Comparison of ENCODE assay signal across 8 mouse cellular contexts in the genomic region with DNA sequence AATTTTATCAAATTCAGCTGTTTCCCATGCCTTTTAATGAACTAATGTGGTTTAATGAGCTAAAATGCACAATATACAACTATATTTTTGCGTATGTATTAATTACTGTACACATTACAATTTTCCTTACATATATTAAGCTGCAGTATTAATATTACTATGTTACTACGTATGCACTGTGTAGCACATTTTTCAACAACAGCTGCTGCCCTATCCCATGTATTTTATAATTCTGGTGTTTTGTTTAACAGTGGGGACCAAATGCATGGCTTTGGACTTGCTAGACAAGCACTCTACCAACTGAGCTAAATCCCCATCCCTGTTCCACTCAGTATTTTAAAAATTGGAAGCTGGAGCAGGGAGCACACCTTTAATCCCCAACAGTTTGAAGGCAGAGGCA. TPM values are rescaled to one million over a fixed set of nuclear protein-coding genes. Genes with fewer than 3 reads are reported as not detected.
A peak's percentile ranks its signal among the peaks of the same experiment; 100 is the strongest.
DNase-seq lines count a peak whose midpoint lies in the region; ATAC-seq and TF ChIP-seq lines count a peak whose summit lies in the region.

No protein-coding gene starts in this region.

- H3K27ac ChIP-seq in heart, embryonic 15.5 days: no peak overlapping the region
- H3K27ac ChIP-seq in bone marrow, adult 2 months (ENCODE audit: control insufficient read depth, insufficient read depth, low read depth, low read length, poor library complexity): no peak overlapping the region; the same call in 1 of the 2 replicates
- peak overlapping the region; percentile 88; the same call in 1 of the 2 replicates for H3K27ac ChIP-seq in hindbrain, embryonic 12.5 days
- H3K27ac ChIP-seq in midbrain, embryonic 11.5 days (ENCODE audit: low read depth, low read length): no peak overlapping the region

- H3K4me3 ChIP-seq in heart, embryonic 15.5 days: peak overlapping the region; percentile 84
- peak overlapping the region; percentile 61 for H3K4me3 ChIP-seq in bone marrow, adult 2 months (replicated peaks; ENCODE audit: control insufficient read depth, low read depth, low read length)
- peak overlapping the region; percentile 69 for H3K4me3 ChIP-seq in hindbrain, embryonic 12.5 days
- H3K4me3 ChIP-seq in midbrain, embryonic 11.5 days (ENCODE audit: low read depth, low read length): peak overlapping the region; percentile 83

- H3K27me3 ChIP-seq in heart, embryonic 15.5 days: no peaks in the 10 kb centered on the region
- H3K27me3 ChIP-seq in hindbrain, embryonic 12.5 days: no peaks in the 10 kb centered on the region
- H3K27me3 ChIP-seq in midbrain, embryonic 11.5 days (ENCODE audit: control insufficient read depth, insufficient read depth, low read length): no peaks in the 10 kb centered on the region

- H3K9me3 ChIP-seq in heart, embryonic 15.5 days (replicated peaks): no peaks in the 10 kb centered on the region
- no peaks in the 10 kb centered on the region for H3K9me3 ChIP-seq in hindbrain, embryonic 12.5 days (replicated peaks)
- H3K9me3 ChIP-seq in midbrain, embryonic 11.5 days (ENCODE audit: control insufficient read depth, low read length): no peaks in the 10 kb centered on the region

- no peak for TF ChIP-seq CTCF in bone marrow, adult 2 months (IDR thresholded peaks at IDR 0.05; ENCODE audit: control insufficient read depth, insufficient read depth, low read length)

- H3K36me3 ChIP-seq in heart, embryonic 15.5 days: no peaks in the 10 kb centered on the region
- no peaks in the 10 kb centered on the region for H3K36me3 ChIP-seq in hindbrain, embryonic 12.5 days
- H3K36me3 ChIP-seq in midbrain, embryonic 11.5 days (ENCODE audit: control insufficient read depth, insufficient read depth, low read length): no peaks in the 10 kb centered on the region

- H3K9ac ChIP-seq in heart, embryonic 15.5 days: peak overlapping the region; percentile 81
- no peak overlapping the region for H3K9ac ChIP-seq in hindbrain, embryonic 12.5 days
- peak overlapping the region; percentile 90; the same call in 1 of the 2 replicates for H3K9ac ChIP-seq in midbrain, embryonic 11.5 days (ENCODE audit: low read length)

- no peak for DNase-seq in heart, postnatal 10 days
- DNase-seq in midbrain, embryonic 11.5 days (ENCODE audit: low spot score, missing footprints): peak; percentile 81
- DNase-seq in right cerebral cortex, adult 2 months (ENCODE audit: low spot score in 2 of 2): no peak
- no peak for DNase-seq in Muller cell, postnatal 12 days (ENCODE audit: inconsistent ontology term)
- DNase-seq in thymus, postnatal 14 days: no peak

- peaks cover 4% of the 10 kb centered on the region; the same call in 1 of the 2 replicates for H3K4me1 ChIP-seq in heart, embryonic 15.5 days (replicated peaks)
- no peaks in the 10 kb centered on the region for H3K4me1 ChIP-seq in bone marrow, adult 2 months (ENCODE audit: control insufficient read depth, insufficient read depth, low read length)
- H3K4me1 ChIP-seq in hindbrain, embryonic 12.5 days: 0 out of 2 replicates have a peak, but pooled peaks cover 3% of the 10 kb centered on the region
- H3K4me1 ChIP-seq in midbrain, embryonic 11.5 days (ENCODE audit: control insufficient read depth, insufficient read depth, low read length): 0 out of 2 replicates have a peak, but pooled peaks cover 2% of the 10 kb centered on the region

- TF ChIP-seq POLR2A in bone marrow, adult 2 months (IDR thresholded peaks at IDR 0.05; ENCODE audit: borderline replicate concordance, control insufficient read depth, low read depth, low read length): no peak

- ATAC-seq in heart, embryonic 15.5 days (replicated peaks; ENCODE audit: insufficient number of reproducible peaks, insufficient read depth, low FRiP score, low read depth): no peak
- peak; percentile 33 for ATAC-seq in hindbrain, embryonic 12.5 days (ENCODE audit: low FRiP score)
- peak; percentile 38 for ATAC-seq in midbrain, embryonic 11.5 days (ENCODE audit: low FRiP score)

- WGBS in heart, embryonic 15.5 days: 38% methylated on average over 2 of the region's 2 CpGs
- 24% methylated on average over 2 of the region's 2 CpGs for WGBS in bone marrow, adult 2 months
- WGBS in hindbrain, embryonic 12.5 days: 40% methylated on average over 2 of the region's 2 CpGs
- 43% methylated on average over 2 of the region's 2 CpGs for WGBS in midbrain, embryonic 11.5 days

- intact Hi-C loops in heart, postnatal 10 days (cut with DNase I): no loop called here

- peak overlapping the region; percentile 74 for H3K4me2 ChIP-seq in heart, embryonic 15.5 days
- H3K4me2 ChIP-seq in hindbrain, embryonic 12.5 days (replicated peaks): peak overlapping the region; percentile 75
- H3K4me2 ChIP-seq in midbrain, embryonic 11.5 days: peak overlapping the region; percentile 69

RNA-seq across cellular contexts. Expression of a gene that starts 3.6 kb away (rescaled TPM):
- polyA plus RNA-seq in heart, embryonic 15.5 days (2015; fragmentation: Nextera tagmentation; extraction: Ambion mirVana): 27.5 and 30.8 TPM in 2 replicates
- 10 to 100 TPM; 32.0 to 36.6 TPM for total RNA-seq in heart, postnatal 10 days (2021)
- 12.1 and 16.0 TPM in 2 replicates for polyA plus RNA-seq in bone marrow, adult 2 months (2011; ENCODE audit: insufficient read depth, insufficient read length, low replicate concordance, missing spikeins)
- polyA plus RNA-seq in hindbrain, embryonic 12.5 days (2016; fragmentation: Nextera tagmentation; extraction: Ambion mirVana): 43.6 and 46.8 TPM in 2 replicates
- polyA plus RNA-seq in midbrain, embryonic 11.5 days (2014; fragmentation: Nextera tagmentation; extraction: Ambion mirVana): 47.9 and 50.6 TPM in 2 replicates
